Mouse (Mus musculus): Measurements from ENCODE around the gene Vmn1r217. TPM values are rescaled to one million over a fixed set of nuclear protein-coding genes. Genes with fewer than 3 reads are reported as not detected.
"Not testable (repeated sequence)": the region's sequence is repeated elsewhere in the genome, so short reads cannot be mapped to it uniquely, and the experiment has no call there.

The Vmn1r217 gene
- total RNA-seq (2017) = not detected in 2 replicates

- not testable (repeated sequence) for ATAC-seq (replicated peaks in 1 of 2; ENCODE audit: insufficient read depth in 1 of 2, low FRiP score in 2 of 2, low TSS enrichment in 1 of 2, low read depth in 1 of 2, poor library complexity in 2 of 2, severe bottlenecking in 2 of 2)
These were observed at the start of gene Vmn1r217 for GRCm38 (mm10) chr13:23118126-23118525. Gene Vmn1r217, minus strand, starts transcription at chr13:23118226.

GRCm38 (mm10) chr13:23166471-23166870 lies 48.4 kb upstream of the Vmn1r217 start:
- ATAC-seq (replicated peaks in 1 of 2; ENCODE audit: insufficient read depth in 1 of 2, low FRiP score in 2 of 2, low TSS enrichment in 1 of 2, low read depth in 1 of 2, poor library complexity in 2 of 2, severe bottlenecking in 2 of 2) = not testable (repeated sequence)

GRCm38 (mm10) chr13:23159012-23159411 lies 41.0 kb upstream of the Vmn1r217 start, which contains the start of gene Vmn1r219:
Gene Vmn1r219, plus strand, starts transcription at chr13:23159312.
- ATAC-seq (replicated peaks in 1 of 2; ENCODE audit: insufficient read depth in 1 of 2, low FRiP score in 2 of 2, low TSS enrichment in 1 of 2, low read depth in 1 of 2, poor library complexity in 2 of 2, severe bottlenecking in 2 of 2) = no peak

DNA sequence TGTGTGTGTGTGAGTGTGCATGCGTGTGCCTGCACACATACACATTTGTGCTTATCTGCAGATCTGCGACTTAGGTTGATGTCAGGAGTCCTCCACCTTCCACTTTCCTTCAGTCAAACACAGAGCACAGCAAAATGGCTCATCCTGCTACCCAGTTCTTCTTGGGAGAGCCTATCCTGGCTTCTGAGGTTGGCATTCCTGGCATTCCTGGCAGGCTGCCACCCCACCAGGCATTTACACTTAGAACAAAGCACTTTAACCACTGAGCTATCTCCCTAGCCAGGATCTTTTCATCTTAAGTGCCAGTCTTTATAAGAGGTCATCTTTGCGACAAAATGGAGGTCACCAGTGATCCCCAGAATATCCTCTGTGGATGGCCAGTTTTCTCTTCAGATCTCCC lies 39.8 kb upstream of the Vmn1r217 start:
- no peak for ATAC-seq (replicated peaks in 1 of 2; ENCODE audit: insufficient read depth in 1 of 2, low FRiP score in 2 of 2, low TSS enrichment in 1 of 2, low read depth in 1 of 2, poor library complexity in 2 of 2, severe bottlenecking in 2 of 2)

DNA sequence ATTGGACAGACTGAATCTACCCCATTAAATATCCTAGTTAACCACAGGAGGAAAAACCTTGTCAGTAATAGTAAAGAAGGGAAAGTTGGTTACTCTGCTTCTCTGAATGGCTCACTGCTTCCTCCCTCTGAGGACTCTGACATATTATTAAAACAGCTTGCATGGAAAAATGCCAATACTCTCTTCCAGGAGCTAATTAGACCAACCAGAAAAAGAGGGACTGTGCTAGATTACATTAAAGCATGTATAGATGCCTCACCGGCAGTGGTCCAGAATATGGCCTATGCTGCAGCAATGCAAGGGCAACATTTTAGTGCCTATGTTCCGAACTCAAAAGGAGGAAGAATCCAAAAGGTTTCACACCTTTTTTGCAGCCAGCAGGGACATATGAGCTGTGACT lies 20.9 kb upstream of the Vmn1r217 start:
- no peak for ATAC-seq (replicated peaks in 1 of 2; ENCODE audit: insufficient read depth in 1 of 2, low FRiP score in 2 of 2, low TSS enrichment in 1 of 2, low read depth in 1 of 2, poor library complexity in 2 of 2, severe bottlenecking in 2 of 2)

- no peak for ATAC-seq (replicated peaks in 1 of 2; ENCODE audit: insufficient read depth in 1 of 2, low FRiP score in 2 of 2, low TSS enrichment in 1 of 2, low read depth in 1 of 2, poor library complexity in 2 of 2, severe bottlenecking in 2 of 2)
These were observed 15.5 kb upstream of the Vmn1r217 start for GRCm38 (mm10) chr13:23133501-23133900.

DNA sequence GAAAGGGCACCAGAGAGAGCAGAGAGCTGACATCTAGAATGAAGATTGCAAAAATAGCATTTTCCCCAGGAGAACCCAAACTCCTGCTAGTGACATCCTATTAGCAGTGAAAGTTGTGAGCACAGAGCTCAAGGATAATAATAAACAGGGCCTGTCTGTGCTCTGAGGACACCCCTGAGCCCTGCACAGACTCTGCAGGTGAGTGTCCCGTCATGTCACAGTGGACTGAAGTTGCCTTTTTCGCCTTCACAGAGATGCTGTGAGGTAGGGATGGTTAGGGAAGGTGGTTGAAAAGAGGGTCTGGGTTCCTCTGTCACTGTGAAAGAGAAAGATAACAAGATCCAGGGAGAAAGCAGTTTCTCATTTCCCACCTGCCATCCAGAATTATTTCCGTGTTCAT lies 15.1 kb upstream of the Vmn1r217 start, which contains the start of gene Vmn1r218:
Vmn1r218 (plus strand) TSS at position 57 of the 400 bp plus-strand sequence.
- ATAC-seq (replicated peaks in 1 of 2; ENCODE audit: insufficient read depth in 1 of 2, low FRiP score in 2 of 2, low TSS enrichment in 1 of 2, low read depth in 1 of 2, poor library complexity in 2 of 2, severe bottlenecking in 2 of 2) = no peak

- no peak for ATAC-seq (replicated peaks in 1 of 2; ENCODE audit: insufficient read depth in 1 of 2, low FRiP score in 2 of 2, low TSS enrichment in 1 of 2, low read depth in 1 of 2, poor library complexity in 2 of 2, severe bottlenecking in 2 of 2)
These were observed 2.6 kb upstream of the Vmn1r217 start for GRCm38 (mm10) chr13:23120611-23121010.

- ATAC-seq (replicated peaks in 1 of 2; ENCODE audit: insufficient read depth in 1 of 2, low FRiP score in 2 of 2, low TSS enrichment in 1 of 2, low read depth in 1 of 2, poor library complexity in 2 of 2, severe bottlenecking in 2 of 2) = no peak
These were observed 23.6 kb downstream of the Vmn1r217 start for GRCm38 (mm10) chr13:23094386-23094785.

DNA sequence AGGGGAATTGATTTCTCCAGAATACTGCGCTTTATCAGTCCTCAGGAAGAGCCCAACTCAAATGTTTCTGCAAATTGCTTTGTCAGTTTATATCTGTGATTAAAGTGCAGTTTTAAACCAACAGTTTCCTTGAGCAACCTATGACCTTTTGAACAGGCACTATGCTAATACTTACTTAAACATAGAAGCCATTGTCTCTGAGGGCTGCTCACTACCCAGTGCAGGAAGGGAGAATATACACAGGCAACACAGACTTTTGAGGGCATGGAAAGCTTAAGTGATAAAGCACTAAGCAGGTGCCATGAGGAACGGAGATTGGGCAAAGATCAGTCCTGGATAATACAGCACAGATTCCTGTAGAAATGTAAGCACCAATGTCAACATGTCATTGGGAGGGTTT lies 48.7 kb downstream of the Vmn1r217 start:
- no peak for ATAC-seq (replicated peaks in 1 of 2; ENCODE audit: insufficient read depth in 1 of 2, low FRiP score in 2 of 2, low TSS enrichment in 1 of 2, low read depth in 1 of 2, poor library complexity in 2 of 2, severe bottlenecking in 2 of 2)

- no peak for ATAC-seq (replicated peaks in 1 of 2; ENCODE audit: insufficient read depth in 1 of 2, low FRiP score in 2 of 2, low TSS enrichment in 1 of 2, low read depth in 1 of 2, poor library complexity in 2 of 2, severe bottlenecking in 2 of 2)
These were observed 50.3 kb downstream of the Vmn1r217 start, which contains the start of gene Vmn1r215 for GRCm38 (mm10) chr13:23067725-23068124. Gene Vmn1r215, plus strand, starts transcription at chr13:23068025.

- no peak for ATAC-seq (replicated peaks in 1 of 2; ENCODE audit: insufficient read depth in 1 of 2, low FRiP score in 2 of 2, low TSS enrichment in 1 of 2, low read depth in 1 of 2, poor library complexity in 2 of 2, severe bottlenecking in 2 of 2)
These were observed 60.2 kb downstream of the Vmn1r217 start for GRCm38 (mm10) chr13:23057778-23058177.

Other genes starting within 250 kb of the Vmn1r217 start
- not detected in 2 replicates for gene Vmn1r212, start 234.0 kb downstream of the Vmn1r217 start, total RNA-seq (2017)
- gene Vmn1r213, start 110.6 kb downstream of the Vmn1r217 start, total RNA-seq (2017) = not detected in 2 replicates
- gene Vmn1r214, start 87.8 kb downstream of the Vmn1r217 start, total RNA-seq (2017) = not detected in 2 replicates
- gene Vmn1r215, start 50.2 kb downstream of the Vmn1r217 start, total RNA-seq (2017) = not detected in 2 replicates
- not detected in 2 replicates for gene Vmn1r218, start 14.9 kb upstream of the Vmn1r217 start, total RNA-seq (2017)
- not detected in 2 replicates for gene Vmn1r219, start 41.1 kb upstream of the Vmn1r217 start, total RNA-seq (2017)
- not detected in 2 replicates for gene Vmn1r220, start 69.7 kb upstream of the Vmn1r217 start, total RNA-seq (2017)
- gene Vmn1r221, start 95.9 kb upstream of the Vmn1r217 start, total RNA-seq (2017) = not detected in 2 replicates
- not detected in 2 replicates for gene Vmn1r222, start 117.7 kb upstream of the Vmn1r217 start, total RNA-seq (2017)
- not detected in 2 replicates for gene Vmn1r223, start 128.9 kb upstream of the Vmn1r217 start, total RNA-seq (2017)